Mouse (Mus musculus) right cerebral cortex, postnatal 4 days (tissue): Measurements from ENCODE around the gene Trim17.

Experiments
- DNase-seq: peaks from one replicate; pipeline ENCODE4 v3.0.0-alpha.2; 2022

Gene Trim17

DNA sequence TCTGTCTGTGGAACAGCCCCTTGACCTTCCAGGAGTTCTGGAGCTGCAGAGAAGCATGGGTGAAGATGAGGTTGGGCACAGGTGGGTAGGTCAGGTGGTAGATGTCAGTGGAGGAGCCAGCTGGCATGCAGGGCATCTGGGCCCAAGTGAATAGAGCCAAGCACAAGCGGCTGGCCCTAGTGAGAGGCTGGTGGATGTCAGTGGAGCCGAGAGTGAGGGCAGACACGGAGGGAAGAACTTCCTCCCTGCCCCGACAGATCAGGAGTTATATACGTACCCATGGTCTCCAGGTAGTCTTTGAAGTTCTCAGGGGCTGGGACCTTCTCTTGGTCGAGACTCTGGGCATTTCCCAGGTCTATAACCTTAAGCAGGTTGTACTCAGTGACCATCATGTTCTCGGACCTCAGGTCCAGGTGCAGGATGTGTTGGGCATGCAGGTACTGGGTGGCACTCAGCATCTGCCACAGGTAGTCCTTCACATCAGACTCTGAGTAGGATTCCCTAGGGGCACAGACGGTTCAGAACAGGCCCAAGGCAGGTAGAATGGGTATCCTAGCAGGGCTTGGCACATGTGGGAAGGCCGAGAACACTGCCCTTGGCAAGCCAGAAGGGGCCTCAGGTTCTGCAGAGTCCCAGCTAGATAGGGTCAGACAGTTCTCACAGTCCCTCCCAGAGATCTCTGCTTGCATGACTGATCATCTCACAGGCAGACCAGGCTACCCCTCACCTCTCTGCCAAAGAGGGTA is 40.7 kb downstream of the Trim17 start:
- DNase-seq: no peak

DNA sequence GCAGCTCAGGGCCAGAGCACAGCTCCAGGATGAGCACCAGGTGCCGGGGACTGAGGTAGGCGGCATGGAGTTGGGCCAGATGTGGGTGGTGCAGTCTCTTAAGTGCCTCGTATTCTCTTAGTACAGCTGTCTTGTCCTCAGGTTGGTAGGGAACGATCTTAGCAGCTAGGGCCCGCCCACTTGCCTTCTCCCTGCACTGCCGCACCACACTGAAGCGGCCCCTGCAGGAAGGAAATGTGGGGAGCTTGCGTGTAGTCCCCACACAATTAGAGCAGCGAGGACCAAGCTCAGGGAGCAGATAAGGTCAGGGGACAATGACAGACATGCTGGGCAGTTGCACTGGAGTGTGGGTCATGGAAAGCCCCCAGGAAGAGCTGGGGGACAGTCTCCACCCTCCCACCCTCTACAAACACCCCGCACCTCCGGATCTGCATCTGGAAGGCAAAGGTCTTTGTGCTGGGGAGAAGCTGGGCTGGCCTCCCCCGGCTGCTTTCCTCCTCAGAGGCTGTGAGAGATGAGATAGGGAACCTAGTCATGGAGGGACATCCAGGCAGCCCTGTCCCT is 41.4 kb downstream of the Trim17 start:
- DNase-seq: no peak

DNA sequence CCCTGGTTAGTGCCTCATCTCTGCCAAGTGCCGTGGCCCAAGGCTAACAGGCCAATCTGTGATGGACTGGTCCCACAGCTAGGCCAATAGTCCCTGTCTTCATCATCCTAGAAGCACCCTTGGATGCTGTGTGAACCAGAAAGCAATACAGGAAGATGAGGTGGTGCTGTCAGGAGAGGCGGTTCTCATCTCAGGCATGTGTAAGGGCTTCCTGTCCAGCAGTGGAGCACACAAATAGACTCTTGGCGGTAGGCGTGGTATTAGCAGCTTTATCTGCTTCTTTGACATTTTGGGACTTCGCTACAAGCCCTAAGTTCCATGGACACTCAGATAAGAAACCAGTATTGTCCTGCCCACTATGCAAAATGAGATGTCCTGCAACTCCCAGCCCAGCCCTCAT is 43.1 kb downstream of the Trim17 start:
- DNase-seq: no peak

DNA sequence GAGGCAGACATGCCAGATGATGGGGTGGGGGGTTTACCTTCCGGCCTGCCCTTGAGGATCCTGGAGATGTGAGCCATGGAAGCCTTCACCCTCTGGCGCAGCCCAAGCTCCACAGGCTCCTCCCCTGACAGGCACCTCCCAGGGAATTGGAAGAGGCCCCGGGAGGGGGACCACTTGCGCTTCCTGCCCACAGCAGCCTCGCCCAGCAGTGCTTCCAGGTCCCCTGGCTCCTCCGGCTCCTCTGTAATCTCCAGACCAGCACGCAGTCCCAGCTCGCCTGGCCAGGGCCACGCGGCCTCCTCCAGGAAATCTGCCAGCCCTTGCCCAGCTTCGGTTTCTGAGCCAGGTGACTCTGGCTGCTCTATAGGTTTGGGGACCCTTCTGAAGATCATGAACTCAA is 44.7 kb downstream of the Trim17 start:
- no peak for DNase-seq

DNA sequence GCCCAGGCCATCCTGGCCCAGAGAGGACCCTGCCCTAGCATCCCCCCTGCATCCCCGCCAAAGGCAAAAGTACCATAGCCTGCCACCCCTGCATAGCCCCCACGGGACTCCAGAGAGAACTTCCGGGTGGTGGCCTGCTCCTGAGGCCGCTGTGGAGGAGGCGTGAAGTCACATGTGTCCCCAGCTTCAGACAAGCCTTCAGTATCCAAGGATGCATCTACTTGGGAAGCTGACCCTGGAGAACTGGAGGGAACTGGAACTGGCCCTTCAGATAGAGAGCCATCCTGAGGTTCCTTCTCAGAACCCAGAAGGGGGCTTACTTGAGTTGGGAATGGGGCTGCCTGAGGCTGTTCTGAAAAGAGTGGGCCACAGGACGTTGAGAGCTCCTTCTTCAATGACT is 45.3 kb downstream of the Trim17 start:
- DNase-seq: no peak

DNA sequence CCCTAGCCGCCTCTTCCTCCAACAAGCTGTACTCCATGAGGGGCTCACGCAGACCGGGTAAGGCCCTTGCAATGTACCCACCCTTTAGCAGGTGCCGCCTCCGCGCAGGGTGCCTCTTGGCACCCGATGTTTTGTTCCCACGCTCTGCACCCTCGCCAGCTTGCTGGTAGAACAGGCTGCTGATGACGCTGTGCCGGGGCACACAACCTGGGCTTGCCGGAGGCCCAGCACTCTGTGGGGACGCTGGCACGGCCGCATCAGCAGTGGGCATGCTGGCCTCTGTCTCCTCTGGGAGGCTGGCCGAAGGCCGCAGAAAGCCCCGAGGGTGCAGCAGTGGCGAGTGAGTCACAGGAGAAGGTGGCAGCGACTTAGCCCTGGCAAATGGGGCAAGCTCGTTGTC is 46.1 kb downstream of the Trim17 start:
- no peak for DNase-seq

DNA sequence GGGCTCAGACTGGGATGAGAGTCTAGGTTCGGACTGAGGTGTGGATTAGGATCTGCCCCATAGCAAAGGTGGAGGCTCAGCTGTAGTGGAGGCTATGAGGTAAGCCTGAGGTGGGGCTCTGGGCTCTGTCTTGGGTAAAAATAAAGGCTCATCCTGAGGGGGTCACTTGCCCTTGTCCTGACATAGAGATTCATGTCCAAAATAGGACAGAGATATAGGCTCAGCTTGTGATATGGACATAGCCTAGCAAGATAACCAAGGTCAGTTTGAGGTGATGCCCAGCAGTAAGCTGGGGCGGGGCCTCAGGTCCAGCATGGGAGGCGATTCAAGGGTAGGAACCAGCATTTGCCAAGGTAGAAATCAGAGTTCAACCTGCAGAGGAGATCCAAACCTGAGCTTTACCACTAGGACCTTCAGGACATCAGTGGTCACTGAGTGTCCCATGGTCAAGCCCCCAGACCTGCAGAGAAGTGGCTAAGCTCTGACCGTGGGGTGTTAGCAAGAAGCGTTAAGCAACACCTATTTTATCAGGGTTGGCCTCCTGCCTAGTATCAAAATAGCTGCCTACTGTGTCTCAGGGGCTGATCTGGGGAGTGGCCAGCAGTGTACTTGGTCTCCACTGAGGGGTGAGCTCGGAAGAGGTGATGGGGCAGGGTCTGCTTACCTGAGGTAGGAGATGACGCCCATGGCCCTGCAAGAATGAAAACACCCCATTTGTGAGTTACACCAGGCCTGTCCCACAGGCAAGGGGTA is 48.0 kb downstream of the Trim17 start:
- no peak for DNase-seq

DNA sequence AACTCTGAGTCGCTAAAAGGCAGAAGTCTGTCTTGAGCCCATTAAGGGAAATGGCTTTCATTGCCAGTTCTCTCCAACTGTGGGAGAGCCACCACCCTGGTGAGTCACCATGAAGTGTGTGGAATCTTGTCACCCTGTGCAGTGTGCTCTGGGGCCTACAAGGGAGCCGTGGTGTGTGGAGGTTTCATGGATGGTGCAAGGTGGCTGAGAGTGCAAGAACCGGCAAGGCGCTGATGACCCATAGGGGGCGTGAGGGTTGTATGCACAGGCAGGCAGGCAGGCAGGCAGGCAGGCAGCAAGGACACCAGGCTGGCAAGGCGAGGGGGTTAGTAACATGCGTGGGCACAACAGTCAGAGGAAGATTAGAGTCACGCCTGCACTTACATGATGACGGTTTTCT is 60.6 kb downstream of the Trim17 start:
- DNase-seq: no peak
